Mouse (Mus musculus) frontal cortex, postnatal 14 days (tissue): ENCODE measurements around the gene Nps.
"Not testable (repeated sequence)": the region's sequence is repeated elsewhere in the genome, so short reads cannot be mapped to it uniquely, and the experiment has no call there.

Source experiments
- DNase-seq, 2 experiments: peaks; one replicate each; pipeline ENCODE4 v3.0.0; 2022; ENCODE audit warnings: low spot score in 2 of 2

Gene Nps

DNA sequence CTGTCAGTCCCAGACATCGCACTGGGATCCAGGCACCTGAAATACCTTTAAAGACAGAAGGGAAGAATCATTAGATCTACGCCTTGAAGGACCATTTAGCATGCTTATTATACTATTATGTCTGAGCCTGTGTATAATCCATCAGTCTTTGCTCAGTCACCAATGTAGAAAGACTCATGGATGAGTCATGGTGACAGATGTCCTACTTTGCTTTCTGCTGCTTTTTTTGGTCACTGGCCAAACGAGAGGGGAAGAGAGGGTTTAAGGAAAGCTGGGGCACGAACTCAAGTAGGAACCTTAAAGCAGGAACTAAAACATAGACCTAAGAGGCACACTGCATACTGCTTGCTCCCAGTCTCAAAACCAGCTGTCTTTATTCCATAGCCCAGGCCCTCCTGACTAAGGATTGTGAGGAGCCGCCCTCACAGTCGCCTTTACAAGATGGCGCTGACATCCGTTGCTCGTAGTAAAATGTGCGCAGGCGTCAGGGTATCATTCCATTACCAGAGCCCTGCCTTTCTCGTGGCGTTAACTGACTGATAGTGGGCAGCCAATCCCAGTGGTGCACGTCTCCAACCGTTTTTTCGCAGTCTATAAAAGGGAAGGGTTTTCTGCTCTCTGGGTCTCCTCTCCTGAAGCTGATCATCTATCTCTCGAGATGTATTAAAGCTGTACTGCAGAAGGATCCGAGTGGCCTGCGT lies at the start of gene Nps:
Gene Nps (plus strand): TSS at position 651 of the 701 bp plus-strand sequence.
- not testable (repeated sequence) for DNase-seq

DNA sequence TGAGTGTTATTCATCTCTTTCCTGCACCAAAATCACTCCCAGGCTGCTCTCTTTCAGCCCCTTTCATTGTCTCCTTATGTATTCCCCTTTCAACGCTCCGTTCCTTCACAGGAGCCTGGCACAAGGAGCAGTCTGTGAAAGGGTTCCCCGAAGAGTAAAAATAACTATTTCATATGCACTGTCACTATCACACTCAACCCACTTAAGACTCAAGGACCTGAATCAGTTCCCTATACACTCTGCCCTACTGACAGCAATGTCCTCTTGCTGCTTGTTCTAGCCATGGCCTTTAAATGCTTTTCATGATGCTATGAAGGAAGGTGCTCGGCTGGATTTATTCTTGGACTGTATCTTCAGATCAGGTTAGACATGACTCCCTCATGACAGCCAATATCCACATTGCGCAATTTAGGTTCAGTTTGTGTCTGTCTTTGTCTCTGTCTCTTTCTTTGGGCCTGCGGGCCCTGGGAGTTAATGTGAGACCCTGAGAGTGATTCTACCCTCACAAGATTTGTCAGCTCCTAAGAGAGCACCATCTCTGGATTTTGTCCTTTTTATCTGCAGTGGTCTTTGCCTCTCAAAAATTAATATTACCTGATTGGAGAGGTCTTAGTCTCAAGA lies 49.4 kb upstream of the Nps start:
- DNase-seq, result no peak

DNA sequence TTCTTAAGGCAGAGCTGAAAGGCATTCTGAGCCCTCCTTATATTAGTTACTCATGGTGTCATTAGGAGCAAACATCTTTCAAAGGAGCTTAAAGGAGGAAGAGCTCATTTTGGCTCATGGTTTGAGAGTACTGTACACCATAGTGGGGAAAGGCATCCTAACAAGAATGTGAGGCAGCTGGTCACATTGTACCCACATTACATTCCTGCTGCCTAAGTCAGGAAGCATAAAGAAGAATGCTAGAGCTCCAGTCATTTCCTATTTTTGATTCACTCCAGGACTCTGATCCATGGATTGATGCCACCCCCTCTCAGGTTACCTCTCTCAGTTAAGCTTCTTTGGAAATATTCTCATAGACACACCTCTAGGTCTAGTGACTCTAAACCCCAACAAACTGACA lies 48.2 kb upstream of the Nps start:
- DNase-seq, result no peak

DNA sequence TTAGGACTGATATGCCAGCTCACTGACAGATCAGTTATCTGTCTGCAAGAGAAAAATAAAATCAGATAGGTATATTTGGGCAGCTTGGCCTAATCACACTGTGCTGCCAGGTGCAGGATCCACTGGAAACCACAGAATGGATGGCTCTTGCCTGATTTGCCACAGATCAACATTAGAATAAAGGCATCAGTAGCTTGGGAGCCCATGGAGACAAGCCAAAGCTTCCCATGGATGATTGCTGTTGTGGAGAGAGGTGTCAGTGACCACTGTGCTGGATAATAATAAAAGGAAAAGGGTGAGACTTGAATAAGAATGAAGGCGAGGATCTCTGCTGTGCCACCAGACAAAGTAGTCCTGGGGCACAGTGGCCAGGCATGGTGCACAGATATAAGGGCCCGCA lies 47.7 kb upstream of the Nps start:
- DNase-seq, result no peak

DNA sequence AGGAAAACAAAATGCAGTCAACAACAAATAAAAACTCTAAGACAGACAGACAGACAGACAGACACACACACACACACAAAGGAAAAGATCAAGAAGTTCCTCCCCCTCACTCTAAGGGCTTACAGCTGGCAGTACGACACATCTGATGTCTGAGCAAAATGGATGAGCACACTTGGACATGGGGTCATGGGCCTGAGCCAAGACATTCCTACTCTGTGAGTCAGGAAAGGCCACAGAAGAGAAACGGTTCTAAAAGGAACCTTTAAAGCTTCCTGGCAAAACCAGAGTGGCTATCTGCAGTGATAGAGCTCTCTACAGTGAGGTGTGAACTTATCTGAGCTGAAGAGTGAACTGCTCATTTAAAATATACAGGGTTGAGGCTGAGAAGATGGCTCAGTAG lies 46.0 kb upstream of the Nps start:
- DNase-seq, result no peak

DNA sequence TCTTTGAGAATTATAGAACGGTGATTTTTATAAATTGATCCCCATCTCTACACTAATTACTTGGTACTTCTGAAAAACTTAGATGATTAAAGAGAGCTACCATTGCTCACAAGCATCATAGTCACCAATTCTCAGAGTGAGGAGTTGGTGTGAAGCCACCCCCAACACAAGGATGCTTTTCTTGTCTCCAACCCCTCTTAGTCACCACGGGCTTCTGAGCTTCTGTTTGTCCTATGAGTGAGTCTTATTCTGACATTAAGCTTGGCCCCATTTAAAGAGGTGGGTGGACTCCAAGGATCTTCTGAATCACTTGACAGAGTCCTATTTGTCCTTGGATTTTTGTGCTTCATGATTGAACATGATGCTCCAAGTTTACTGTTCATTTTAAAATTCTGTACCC lies 37.0 kb upstream of the Nps start:
- DNase-seq, result no peak

DNA sequence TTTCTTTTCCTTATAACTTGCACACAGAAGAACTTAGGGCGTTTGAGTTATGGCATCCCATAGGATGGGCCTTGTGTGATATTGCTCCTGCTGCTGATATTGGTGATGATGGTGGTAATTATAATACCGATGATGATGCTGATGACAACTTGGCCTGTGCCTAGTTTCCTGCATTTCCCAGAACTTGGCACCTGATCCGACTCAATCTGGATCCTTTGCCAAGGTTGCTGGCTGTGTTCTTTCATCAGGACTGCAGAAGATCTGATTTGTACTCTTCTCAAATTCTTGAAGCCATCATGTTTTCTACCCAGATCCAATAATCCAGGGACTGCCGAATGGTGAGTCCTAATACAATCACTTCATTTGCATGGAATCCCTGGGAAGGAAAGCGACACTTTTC lies 32.5 kb upstream of the Nps start:
- no peak for DNase-seq

DNA sequence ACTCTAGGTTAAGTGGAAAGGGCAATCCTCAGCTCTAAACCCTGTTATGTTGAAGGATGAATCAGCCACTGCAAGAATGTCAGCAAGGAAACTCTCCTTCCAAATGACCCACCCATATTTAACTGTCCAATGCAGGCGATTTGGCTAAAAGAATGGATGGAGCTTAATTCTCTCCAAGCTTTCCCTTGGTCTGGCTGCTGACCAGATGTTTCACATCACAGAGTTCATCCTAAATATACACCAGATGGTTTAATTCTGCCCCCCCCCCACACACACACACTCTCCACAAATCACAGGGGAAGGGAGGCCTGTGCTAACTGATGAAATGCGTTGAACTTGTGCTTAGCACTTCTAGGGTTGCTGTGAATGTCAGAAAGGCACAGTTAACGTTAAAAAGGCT lies 21.4 kb upstream of the Nps start:
- DNase-seq, result no peak

DNA sequence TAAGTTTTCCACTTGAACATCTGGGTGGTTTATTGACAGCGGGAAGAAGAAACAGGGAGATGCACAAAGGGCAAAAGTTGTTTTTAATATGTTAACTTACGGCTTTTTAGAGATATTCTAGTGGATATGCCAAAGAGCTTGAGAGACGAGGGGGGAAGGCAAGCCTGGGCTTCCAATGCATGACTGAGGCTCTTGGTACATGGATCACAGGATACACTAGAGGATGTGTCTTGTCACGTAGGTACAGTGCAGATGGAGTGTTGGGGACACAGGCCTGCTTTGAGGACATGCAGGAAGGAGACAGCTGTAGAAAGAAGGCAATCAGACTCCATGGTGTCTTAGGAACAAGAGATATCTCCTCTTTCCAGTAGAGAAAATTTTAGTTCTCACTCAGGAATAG lies 19.1 kb upstream of the Nps start:
- DNase-seq, result no peak

DNA sequence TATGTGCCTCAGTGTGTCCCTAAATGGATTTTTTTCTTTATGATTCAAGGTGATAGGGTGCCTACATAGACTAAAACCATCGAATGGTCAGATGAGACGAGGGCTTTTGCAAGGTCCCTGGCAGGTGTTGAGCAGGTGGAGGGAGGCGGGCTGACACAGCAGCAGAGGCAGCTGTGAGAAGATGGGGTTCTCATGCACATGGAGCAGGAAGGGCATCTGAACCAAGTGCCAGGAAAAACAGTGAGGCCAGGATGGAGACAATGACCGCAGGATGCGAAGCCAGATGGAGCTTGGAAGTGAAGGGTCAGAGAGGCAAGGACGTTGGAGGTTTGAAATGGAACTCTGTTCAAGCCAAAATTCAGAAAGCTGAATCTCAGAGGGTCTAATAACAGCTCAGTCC lies 18.5 kb upstream of the Nps start:
- no peak for DNase-seq

DNA sequence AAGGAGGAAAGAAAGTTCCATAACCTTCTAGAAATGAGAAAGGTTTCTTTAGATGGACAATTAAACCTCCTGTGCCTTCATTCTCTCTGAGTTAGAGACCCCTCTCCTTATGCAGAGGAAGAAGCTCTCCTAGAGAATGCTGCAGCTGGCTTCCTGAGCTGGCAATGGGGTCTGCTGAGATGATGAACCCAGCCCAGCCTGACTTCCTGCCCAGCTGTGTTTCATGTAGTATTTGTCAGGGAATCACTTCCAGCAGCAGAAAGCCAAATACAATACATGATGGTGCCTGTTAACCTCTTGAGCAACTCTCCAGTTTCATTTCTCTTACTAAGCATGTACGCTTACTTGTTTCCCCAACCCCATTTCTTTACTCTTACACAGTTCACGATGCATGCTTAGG lies 17.9 kb upstream of the Nps start:
- no peak for DNase-seq

DNA sequence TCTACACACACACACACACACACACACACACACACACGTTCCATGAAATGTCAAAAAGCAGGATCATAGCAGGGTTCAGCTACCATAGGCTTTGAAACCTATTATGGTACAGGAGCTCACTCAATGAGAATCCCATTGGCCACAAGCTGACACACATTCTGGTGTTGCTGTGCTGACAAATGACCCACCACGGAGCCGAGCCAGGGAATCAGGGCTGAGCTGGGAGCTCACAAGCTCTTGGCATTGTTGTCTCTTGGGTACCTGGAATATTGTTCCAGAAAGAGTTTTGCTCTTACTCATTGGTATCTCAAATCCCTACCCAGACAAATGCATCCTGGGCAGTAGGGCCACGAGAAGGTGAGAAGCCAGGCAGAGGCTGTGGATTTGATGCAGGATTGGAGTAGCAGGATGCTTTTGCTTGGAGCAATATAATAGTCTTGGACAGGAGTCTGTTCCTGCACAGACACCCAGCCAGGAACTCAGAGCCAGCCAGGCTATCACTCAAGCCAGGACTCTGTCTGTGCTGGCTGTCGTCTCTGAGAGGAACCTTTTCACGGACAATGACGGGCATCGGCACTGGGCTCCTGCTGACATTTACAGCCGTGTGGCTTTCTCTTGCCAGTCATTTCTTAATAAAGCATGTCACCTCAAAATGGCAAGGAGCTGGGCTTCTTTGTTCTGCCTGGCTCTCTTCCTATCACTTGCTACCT lies 14.2 kb upstream of the Nps start:
- DNase-seq, result no peak

DNA sequence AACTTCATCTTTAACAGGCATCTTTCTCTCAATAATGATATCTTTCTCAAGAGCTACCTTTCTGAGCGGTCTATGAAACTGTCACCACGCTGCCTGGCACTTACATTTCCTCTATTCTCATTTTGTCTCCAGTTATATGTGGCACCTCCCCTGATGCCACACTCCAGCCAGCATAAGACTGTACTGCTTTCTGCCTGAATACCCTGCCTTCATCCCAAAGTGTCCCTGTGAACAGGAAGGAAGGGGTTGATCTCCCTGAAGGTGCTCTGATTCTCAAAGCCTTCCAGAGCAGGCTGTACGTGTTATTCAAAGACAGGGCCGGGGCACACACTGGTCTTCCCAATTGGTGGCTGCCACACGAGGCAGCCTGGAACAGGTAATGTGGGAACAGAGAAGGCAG lies 12.1 kb upstream of the Nps start:
- DNase-seq, result no peak

DNA sequence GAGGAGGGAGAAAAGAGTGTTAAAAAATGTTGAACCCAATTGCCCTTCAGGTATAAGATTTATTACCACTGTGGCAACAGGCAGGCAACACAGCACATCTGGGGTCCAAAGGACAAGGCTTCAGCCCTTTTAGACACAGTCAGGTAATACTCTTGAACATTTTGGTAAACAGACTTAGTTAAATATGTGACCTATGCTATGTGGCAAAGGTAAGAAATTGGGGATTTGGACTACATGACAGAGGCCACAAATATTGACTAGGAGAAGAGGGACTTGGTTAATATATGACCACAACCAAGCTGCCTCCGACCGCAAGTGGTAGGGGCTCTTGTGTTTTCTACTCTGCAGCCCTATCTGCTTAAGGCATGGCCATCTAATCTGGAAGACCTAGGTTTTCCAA lies 5.3 kb upstream of the Nps start:
- no peak for DNase-seq

DNA sequence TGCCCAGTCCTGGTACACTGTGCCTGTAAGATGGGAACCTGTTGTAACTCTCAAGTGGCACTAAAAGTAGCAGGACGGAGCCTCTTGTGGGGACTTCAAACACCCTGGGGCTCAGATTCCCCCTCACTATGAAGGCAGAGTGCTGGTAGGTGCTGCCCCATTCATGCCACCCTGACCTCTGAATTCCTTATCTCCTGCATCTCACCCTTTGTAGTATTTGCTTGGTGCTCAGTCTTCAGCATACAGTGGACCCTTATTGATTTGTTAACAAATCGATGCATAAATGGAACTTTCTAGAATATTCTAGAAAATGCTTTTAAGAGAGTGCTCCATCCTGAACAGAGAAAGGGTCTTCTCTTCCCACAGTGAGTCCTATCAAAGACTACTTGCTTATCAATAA lies 4.1 kb upstream of the Nps start:
- no peak for DNase-seq

DNA sequence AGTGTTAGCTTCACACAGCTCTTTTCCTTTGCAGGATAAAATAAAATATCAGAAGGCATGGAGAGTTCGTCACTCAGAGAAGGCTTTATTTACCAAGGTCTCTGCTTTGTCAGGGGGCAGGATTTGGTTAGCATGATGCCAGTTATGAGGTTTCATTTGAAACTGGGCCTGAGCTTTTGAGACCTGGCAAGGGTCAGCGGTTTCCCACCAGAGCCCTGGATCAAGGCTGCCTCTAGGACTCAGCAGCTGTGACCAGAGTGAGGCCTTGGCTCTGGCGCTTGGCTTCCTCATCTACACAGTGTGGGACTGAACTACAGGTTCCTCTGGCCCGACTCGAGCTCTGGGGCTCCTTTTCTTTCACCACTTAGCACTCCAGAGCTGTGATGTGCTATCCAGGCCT lies 12.5 kb downstream of the Nps start:
- DNase-seq, result no peak

DNA sequence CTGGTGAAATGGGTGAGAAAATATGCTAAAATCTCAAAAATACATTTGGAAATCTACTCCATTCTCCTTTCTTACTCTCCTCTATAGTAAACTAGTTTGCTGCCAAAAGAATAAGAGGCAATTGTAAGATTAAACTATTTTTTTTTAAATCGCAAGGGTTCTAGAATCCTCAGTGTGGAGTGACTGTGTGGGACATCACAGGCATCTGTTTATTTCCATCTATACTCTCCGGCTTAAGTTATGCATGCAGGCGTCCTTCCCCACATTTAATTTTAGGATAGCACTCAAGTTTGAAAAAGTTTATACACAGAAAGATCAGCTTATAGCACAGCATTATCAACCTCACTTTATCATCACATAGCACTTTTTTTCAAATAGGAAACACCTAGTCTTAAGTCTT lies 24.7 kb downstream of the Nps start:
- no peak for DNase-seq

DNA sequence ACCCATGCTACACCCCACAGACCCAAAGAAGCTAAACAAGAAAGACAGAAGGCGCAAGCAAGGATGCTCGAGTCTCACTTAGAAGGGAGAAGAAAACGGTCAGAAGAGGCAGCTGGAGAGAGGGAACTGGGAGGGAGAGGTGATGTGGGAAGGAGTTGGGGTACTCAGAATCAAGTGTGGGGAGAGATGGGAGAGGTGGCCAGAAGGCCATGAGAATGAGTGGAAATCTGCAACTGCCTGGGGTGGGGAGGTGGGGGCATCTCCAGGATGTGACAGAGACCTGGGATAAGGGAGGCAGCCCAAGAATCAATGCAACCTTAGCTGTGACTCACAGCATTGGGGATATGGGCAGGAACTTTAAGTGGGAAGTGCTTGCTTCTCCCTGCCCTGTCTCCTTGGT lies 31.5 kb downstream of the Nps start:
- no peak for DNase-seq

DNA sequence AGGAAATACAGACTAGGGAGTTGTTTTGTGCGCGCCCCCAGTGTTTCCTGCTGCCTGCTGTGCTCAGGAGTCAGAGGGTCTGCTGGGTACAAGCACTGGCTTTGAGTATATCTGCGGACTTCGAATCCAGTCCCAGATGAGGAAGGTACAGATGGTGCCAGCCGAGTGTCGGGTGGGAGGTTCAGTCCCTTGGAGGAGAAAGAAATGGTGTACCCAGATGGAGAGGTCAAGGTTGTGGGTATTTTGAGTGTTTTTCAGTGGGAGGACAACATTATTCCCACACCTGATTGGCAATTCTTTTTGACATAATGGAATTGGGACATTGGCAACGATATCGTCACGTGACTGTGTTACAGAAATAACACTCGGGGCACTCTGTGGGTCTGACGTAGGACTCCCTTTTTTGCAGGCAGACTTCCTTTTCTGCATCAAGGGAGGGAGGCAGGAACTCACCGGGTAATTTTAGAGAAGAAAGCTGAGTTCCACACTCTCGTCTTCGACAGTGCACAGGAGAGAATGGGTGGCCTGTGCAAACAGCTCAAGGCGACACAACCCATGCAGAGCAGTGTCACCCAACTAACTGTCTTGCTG lies 33.2 kb downstream of the Nps start:
- DNase-seq, result no peak

DNA sequence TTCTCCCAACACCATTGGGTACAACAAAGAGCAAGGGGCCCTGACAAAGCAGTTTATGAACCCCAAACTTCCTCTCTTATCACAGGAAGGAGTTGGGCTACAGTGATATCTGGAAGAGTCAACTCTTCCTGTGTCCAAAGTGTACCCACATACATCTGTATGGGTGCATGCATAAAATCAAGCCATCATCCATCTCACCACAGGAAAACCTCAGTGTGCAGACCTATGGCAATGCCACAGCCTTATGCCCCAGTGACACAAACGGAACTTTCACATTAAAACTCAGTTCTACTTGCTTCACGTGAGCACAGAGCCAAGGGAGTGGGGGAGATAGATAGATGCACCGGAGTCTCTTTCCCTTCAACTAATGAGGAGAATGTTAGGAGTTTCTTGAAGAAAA lies 36.0 kb downstream of the Nps start:
- DNase-seq, result no peak

DNA sequence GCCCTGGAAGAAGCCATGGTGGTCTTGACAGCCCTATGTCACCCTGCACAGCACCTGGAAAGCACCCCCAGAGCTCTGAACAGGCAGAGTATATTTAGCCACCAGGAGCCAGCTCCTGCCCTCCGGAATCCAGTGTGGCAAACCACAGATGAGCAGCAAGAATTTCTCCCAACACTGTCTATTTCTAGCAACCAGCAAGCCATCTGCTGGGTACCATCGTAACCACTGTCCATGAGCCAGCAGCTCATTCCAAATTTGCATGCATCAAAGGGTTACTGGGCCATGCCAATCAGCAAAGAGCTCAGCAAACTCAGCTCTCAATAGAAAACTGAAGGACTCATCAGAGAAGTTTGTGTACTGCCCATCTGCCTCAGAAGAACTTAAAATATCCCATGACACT lies 46.0 kb downstream of the Nps start:
- no peak for DNase-seq
